Mouse (Mus musculus) cerebellum, adult 2 months (tissue): ENCODE results near the gene Gm20826. TPM values are rescaled to one million over a fixed set of nuclear protein-coding genes. Genes with fewer than 3 reads are reported as not detected.
"Not testable (repeated sequence)": the region's sequence is repeated elsewhere in the genome, so short reads cannot be mapped to it uniquely, and the experiment has no call there.

ENCODE experiments used
- DNase-seq, 2 experiments: peaks; one replicate each; pipeline ENCODE4 v3.0.0; 2021
- H3K27ac ChIP-seq: fragments of 200-500 bp; 2 replicates; pipeline ENCODE4 v1.5.1; 2012; ENCODE audit warnings: low read length, control low read depth, inconsistent platforms; ENCODE audit not compliant: insufficient read depth
- H3K27me3 ChIP-seq: fragments of 200-500 bp; 2 replicates; pipeline ENCODE4 v1.6.1; 2012; ENCODE audit warnings: inconsistent platforms, mild to moderate bottlenecking, low read length, moderate library complexity; ENCODE audit not compliant: control insufficient read depth, insufficient read depth
- H3K4me1 ChIP-seq: fragments of 200-500 bp; 2 replicates; pipeline ENCODE4 v1.6.1; 2011; ENCODE audit warnings: low read length; ENCODE audit not compliant: control insufficient read depth, insufficient read depth
- H3K4me3 ChIP-seq: fragments of 200-500 bp; replicated peaks from 2 replicates; pipeline ENCODE3; 2011; ENCODE audit warnings: mild to moderate bottlenecking, low read depth, low read length, control low read depth; ENCODE audit not compliant: insufficient read depth
- WGBS: fragments of 180-500 bp; shearing (Covaris S2); methylation state at CpG from one replicate; pipeline ENCODE4 v1.1.7; 2018; 5-methylcytosine and 5-hydroxymethylcytosine counted together
- polyA plus RNA-seq: library from polyadenylated mRNA; depleted of rRNA; stranded (reverse); fragments of >200 nt; gene quantifications from 2 replicates; pipeline ENCODE4 v1.2.3, GENCODE M21; 2012; rRNA removed

Gene Gm20826
- not detected in 2 replicates for polyA plus RNA-seq

DNA sequence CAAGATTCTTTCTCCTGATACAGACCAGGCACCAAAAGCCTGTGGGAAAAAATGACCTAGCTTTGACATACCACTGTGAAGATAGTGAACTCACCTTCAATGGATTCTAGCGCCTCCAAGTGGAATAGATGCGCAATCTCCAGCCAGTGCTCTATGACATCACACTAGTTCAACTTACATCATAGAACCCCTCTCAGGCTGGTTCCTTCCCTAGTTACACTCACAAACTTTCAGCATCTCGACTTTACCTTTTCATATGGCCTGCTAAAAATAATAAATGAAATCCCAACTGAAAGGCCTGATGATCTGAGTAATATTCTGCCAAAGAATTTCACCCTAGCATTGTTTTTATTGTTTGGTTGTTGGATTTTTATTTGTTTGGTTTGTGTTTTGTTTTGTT, at the start of gene Gm20826:
Gene Gm20826 (minus strand): TSS at position 101 of the 400 bp plus-strand sequence.
- not testable (repeated sequence) for H3K4me3 ChIP-seq, H3K27me3 ChIP-seq, H3K27ac ChIP-seq, H3K4me1 ChIP-seq, DNase-seq
- no CpG with 5 or more reads among the region's 3 CpGs for WGBS

Other genes starting within 250 kb of the Gm20826 start
- gene Gm21788, start 233.5 kb downstream of the Gm20826 start, polyA plus RNA-seq = not detected in 2 replicates
- not detected in 2 replicates for gene Gm28576, start 84.5 kb upstream of the Gm20826 start, polyA plus RNA-seq